Mouse (Mus musculus): ENCODE data around the gene Gtf3c5. TPM values are rescaled to one million over a fixed set of nuclear protein-coding genes. Genes with fewer than 3 reads are reported as not detected.

The Gtf3c5 gene
- polyA plus RNA-seq, 1 experiment from 2014 or later: 53.5 TPM

DNA sequence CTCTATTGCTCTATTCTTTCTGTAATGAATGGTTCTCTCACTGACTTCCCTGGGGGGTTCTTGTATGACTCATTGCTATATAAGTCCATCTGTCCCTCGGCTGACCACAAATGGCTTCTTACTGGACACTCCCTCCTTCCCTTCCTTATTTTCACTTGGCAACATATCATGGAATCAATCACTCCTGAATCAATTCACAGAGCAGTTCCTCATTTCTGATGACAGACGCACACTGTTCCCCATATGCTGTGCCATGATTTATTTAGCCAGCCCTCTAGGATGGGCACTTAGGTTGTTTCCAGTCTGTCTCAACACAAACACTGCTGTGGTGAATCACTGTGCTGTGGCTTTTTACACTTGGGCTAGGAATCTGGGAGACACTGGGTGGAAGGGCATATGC lies 7.9 kb upstream of the Gtf3c5 start:
- Histone ChIP-seq H3K4me2 (replicated peaks) (no peak overlapping the region), H3K27me3 (peaks cover 10% of the 10 kb centered on the region), H3K9me3 (no peaks in the 10 kb centered on the region), H3K36me3 (no peaks in the 10 kb centered on the region), H3K4me3 (no peak overlapping the region), H3K4me1 (no peaks in the 10 kb centered on the region), H3K9ac (no peak overlapping the region), H3K27ac (no peak overlapping the region)
- ATAC-seq (ENCODE audit: low FRiP score, low read depth): no peak
- WGBS: 79% methylated on average over 2 of the region's 2 CpGs

DNA sequence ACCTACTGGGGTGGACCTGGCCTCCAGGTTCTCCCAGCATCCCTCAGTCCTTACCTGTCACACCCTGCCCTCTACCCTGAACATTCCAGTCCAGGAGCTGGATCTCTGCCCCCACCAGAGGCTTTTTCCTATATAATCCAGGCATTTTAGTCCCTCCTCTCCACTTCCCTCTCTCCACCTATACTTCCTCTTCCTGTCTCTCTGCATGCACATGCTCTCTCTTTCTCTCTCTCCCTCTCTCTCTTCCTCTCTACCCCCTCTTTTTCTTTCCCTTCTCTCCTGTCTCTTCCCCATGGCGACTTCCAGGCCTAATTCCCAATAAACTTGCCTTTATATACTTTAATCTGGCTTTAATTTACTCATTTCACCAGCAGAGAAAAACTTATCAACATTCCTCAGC lies 5.0 kb upstream of the Gtf3c5 start:
- WGBS: 30% methylated on average over 1 of the region's 1 CpGs
- peaks cover 6% of the 10 kb centered on the region for H3K27me3 ChIP-seq
- peaks cover 3% of the 10 kb centered on the region for H3K4me1 ChIP-seq
- no peak overlapping the region for H3K9ac ChIP-seq
- H3K36me3 ChIP-seq: no peaks in the 10 kb centered on the region
- H3K4me2 ChIP-seq (replicated peaks): no peak overlapping the region
- no peaks in the 10 kb centered on the region for H3K9me3 ChIP-seq
- no peak overlapping the region for H3K4me3 ChIP-seq
- H3K27ac ChIP-seq: no peak overlapping the region
- no peak for ATAC-seq (ENCODE audit: low FRiP score, low read depth)

GRCm38 (mm10) chr2:28585730-28586129 lies 2.2 kb upstream of the Gtf3c5 start:
- H3K36me3 ChIP-seq: peaks cover 4% of the 10 kb centered on the region
- H3K27me3 ChIP-seq: no peaks in the 10 kb centered on the region
- H3K9me3 ChIP-seq: no peaks in the 10 kb centered on the region
- WGBS: 37% methylated on average over 2 of the region's 2 CpGs
- no peak overlapping the region for H3K4me2 ChIP-seq (replicated peaks)
- no peak overlapping the region for H3K4me3 ChIP-seq
- no peak overlapping the region for H3K9ac ChIP-seq
- peaks cover 15% of the 10 kb centered on the region for H3K4me1 ChIP-seq
- no peak for ATAC-seq (ENCODE audit: low FRiP score, low read depth)
- no peak overlapping the region for H3K27ac ChIP-seq

GRCm38 (mm10) chr2:28585043-28585571 lies 1.6 kb upstream of the Gtf3c5 start:
- Histone ChIP-seq H3K27me3 (no peaks in the 10 kb centered on the region), H3K9me3 (no peaks in the 10 kb centered on the region), H3K4me2 (replicated peaks) (no peak overlapping the region), H3K9ac (no peak overlapping the region), H3K27ac (no peak overlapping the region), H3K4me1 (peaks cover 15% of the 10 kb centered on the region), H3K36me3 (peaks cover 8% of the 10 kb centered on the region), H3K4me3 (no peak overlapping the region)
- 20% methylated on average over 6 of the region's 6 CpGs for WGBS
- no peak for ATAC-seq (ENCODE audit: low FRiP score, low read depth)

GRCm38 (mm10) chr2:28582647-28583353 lies 751 bp downstream of the Gtf3c5 start:
- peak overlapping the region; percentile 76 for H3K4me2 ChIP-seq (replicated peaks)
- H3K36me3 ChIP-seq: peaks cover 30% of the 10 kb centered on the region
- peak; percentile 94 for ATAC-seq (ENCODE audit: low FRiP score, low read depth)
- peak overlapping the region; percentile 89 for H3K27ac ChIP-seq
- no peaks in the 10 kb centered on the region for H3K27me3 ChIP-seq
- no peaks in the 10 kb centered on the region for H3K9me3 ChIP-seq
- WGBS: under 1% methylated on average over 56 of the region's 56 CpGs
- H3K4me3 ChIP-seq: peak overlapping the region; percentile 71
- H3K9ac ChIP-seq: peak overlapping the region; percentile 77
- peaks cover 15% of the 10 kb centered on the region for H3K4me1 ChIP-seq

DNA sequence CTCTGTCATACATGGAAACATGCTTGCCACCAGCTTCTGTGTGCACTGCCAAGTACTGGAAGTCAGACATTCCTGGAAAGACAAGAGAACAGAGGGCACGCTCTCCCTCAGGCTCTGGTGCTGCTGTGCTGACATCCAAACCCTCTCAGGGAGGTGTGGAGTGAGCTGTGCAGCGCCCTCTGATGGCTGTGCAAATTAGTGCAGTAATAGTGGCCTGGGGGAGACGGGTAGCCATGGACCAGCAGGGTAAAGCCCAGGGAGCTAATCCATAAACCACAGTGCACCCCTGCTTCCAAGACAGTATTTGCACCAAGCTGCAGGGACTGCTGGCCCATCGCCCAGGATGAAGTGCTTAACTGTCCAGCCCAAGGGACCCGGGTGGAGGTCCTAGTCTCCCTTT lies 5.5 kb downstream of the Gtf3c5 start:
- no peak overlapping the region for H3K27ac ChIP-seq
- ATAC-seq (ENCODE audit: low FRiP score, low read depth): no peak
- no peaks in the 10 kb centered on the region for H3K9me3 ChIP-seq
- H3K4me3 ChIP-seq: no peak overlapping the region
- no peak overlapping the region for H3K4me2 ChIP-seq (replicated peaks)
- H3K27me3 ChIP-seq: no peaks in the 10 kb centered on the region
- H3K36me3 ChIP-seq: peaks cover 76% of the 10 kb centered on the region
- peaks cover 8% of the 10 kb centered on the region for H3K4me1 ChIP-seq
- no peak overlapping the region for H3K9ac ChIP-seq
- WGBS: 74% methylated on average over 5 of the region's 5 CpGs

GRCm38 (mm10) chr2:28576815-28577214 lies 6.7 kb downstream of the Gtf3c5 start:
- H3K9ac ChIP-seq: no peak overlapping the region
- H3K9me3 ChIP-seq: no peaks in the 10 kb centered on the region
- no peak overlapping the region for H3K4me3 ChIP-seq
- peaks cover 2% of the 10 kb centered on the region for H3K4me1 ChIP-seq
- H3K27me3 ChIP-seq: no peaks in the 10 kb centered on the region
- 91% methylated on average over 3 of the region's 3 CpGs for WGBS
- no peak overlapping the region for H3K27ac ChIP-seq
- H3K4me2 ChIP-seq (replicated peaks): no peak overlapping the region
- ATAC-seq (ENCODE audit: low FRiP score, low read depth): no peak
- H3K36me3 ChIP-seq: peaks cover 88% of the 10 kb centered on the region

DNA sequence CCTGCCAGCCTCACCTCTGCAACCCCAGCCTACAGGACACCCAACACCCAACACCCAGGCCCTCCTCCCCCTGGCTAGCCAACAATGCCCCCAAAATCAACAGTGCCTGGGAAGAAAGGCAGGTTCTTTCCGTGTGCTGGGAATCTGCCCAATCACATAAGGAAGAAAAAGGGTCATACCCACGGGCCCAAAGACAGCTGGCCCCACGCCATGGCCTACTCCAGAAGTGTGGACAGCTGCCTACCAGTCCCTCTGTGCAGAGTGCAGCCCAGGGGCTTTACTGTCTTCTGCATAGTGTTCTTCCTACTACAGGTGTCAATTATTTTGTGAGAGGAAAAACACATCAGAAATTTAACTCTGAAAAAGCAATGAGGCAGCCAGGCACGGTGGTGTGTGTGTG lies 8.2 kb downstream of the Gtf3c5 start:
- Histone ChIP-seq H3K27me3 (no peaks in the 10 kb centered on the region), H3K9ac (no peak overlapping the region), H3K27ac (no peak overlapping the region), H3K4me2 (replicated peaks) (no peak overlapping the region), H3K36me3 (peaks cover 94% of the 10 kb centered on the region), H3K4me3 (no peak overlapping the region), H3K9me3 (no peaks in the 10 kb centered on the region), H3K4me1 (no peaks in the 10 kb centered on the region)
- no peak for ATAC-seq (ENCODE audit: low FRiP score, low read depth)
- WGBS: 85% methylated on average over 4 of the region's 4 CpGs

GRCm38 (mm10) chr2:28569903-28570302 lies 13.6 kb downstream of the Gtf3c5 start:
- Histone ChIP-seq H3K27me3 (no peaks in the 10 kb centered on the region), H3K4me1 (peaks cover 7% of the 10 kb centered on the region), H3K36me3 (peaks cover 98% of the 10 kb centered on the region), H3K9ac (no peak overlapping the region), H3K4me2 (replicated peaks) (no peak overlapping the region), H3K9me3 (no peaks in the 10 kb centered on the region), H3K27ac (peak overlapping the region; percentile 61), H3K4me3 (no peak overlapping the region)
- WGBS: 22% methylated on average over 2 of the region's 3 CpGs
- peak; percentile 52 for ATAC-seq (ENCODE audit: low FRiP score, low read depth)

DNA sequence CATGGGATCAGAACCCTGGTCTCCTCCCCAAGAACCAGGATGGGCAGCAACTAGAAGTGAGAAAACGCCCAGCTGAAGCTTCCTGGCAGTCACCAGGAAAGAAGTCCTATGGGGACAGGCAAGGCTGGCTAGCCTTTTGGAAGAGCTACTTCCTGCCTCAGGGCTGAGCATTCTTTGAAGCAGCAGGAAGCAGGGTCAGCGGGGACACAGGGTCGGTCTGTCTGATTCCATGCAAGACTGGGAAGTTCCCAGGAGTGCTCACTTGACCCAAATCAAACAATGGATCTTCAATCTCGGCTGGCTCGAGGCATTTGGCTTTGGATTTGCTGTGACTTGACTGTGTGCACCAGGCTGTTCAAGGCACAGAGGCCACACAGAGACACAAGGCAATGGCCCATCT lies 17.0 kb downstream of the Gtf3c5 start:
- H3K9me3 ChIP-seq: no peaks in the 10 kb centered on the region
- H3K4me3 ChIP-seq: no peak overlapping the region
- H3K9ac ChIP-seq: no peak overlapping the region
- 70% methylated on average over 5 of the region's 5 CpGs for WGBS
- no peak overlapping the region for H3K4me2 ChIP-seq (replicated peaks)
- peaks cover 66% of the 10 kb centered on the region for H3K36me3 ChIP-seq
- H3K27me3 ChIP-seq: no peaks in the 10 kb centered on the region
- H3K27ac ChIP-seq: no peak overlapping the region
- peaks cover 17% of the 10 kb centered on the region for H3K4me1 ChIP-seq
- ATAC-seq (ENCODE audit: low FRiP score, low read depth): no peak

GRCm38 (mm10) chr2:28564380-28564779 lies 19.2 kb downstream of the Gtf3c5 start:
- 89% methylated on average over 4 of the region's 4 CpGs for WGBS
- peaks cover 45% of the 10 kb centered on the region for H3K36me3 ChIP-seq
- H3K9ac ChIP-seq: no peak overlapping the region
- H3K27ac ChIP-seq: no peak overlapping the region
- H3K4me1 ChIP-seq: peaks cover 12% of the 10 kb centered on the region
- ATAC-seq (ENCODE audit: low FRiP score, low read depth): no peak
- H3K27me3 ChIP-seq: no peaks in the 10 kb centered on the region
- no peak overlapping the region for H3K4me2 ChIP-seq (replicated peaks)
- no peaks in the 10 kb centered on the region for H3K9me3 ChIP-seq
- H3K4me3 ChIP-seq: no peak overlapping the region

DNA sequence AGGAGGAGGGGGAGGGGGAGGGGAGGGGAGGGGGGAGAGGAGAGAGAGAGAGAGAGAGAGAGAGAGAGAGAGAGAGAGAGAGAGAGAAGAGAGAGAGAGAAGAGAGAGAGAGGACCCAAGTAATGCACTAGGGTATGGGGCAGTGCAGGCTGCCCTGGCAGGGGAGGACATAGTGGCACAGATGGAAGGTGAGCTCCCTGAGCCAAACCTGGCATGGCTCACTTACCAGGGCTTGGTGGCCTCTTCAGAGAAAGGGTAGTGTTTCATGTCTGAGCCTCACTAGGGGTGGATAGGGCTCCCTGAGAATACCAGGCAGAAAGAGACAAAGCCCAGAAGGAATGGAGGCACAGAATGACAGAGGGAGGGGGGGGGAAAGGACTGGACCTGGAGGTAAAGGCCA lies 19.7 kb downstream of the Gtf3c5 start:
- Histone ChIP-seq H3K9me3 (no peaks in the 10 kb centered on the region), H3K9ac (no peak overlapping the region), H3K27me3 (no peaks in the 10 kb centered on the region), H3K27ac (no peak overlapping the region), H3K4me1 (0 out of 2 replicates have a peak, but pooled peaks cover 10% of the 10 kb centered on the region), H3K36me3 (peaks cover 40% of the 10 kb centered on the region), H3K4me3 (no peak overlapping the region), H3K4me2 (replicated peaks) (no peak overlapping the region)
- no peak for ATAC-seq (ENCODE audit: low FRiP score, low read depth)

GRCm38 (mm10) chr2:28563303-28563702 lies 20.2 kb downstream of the Gtf3c5 start, which contains the start of gene Cel:
Gene Cel (minus strand): TSS chr2:28563403.
- Histone ChIP-seq H3K9ac (no peak within 1 kb of the TSS), H3K36me3 (peaks cover 35% of the 10 kb centered on the region), H3K4me2 (replicated peaks) (no peak within 1 kb of the TSS), H3K4me3 (no peak within 1 kb of the TSS), H3K9me3 (no peaks in the 10 kb centered on the region), H3K27me3 (no peaks in the 10 kb centered on the region), H3K4me1 (0 out of 2 replicates have a peak, but pooled peaks cover 10% of the 10 kb centered on the region), H3K27ac (peak within 1 kb of the TSS; percentile 44; the same call in 1 of the 2 replicates)
- 61% methylated on average over 6 of the region's 6 CpGs for WGBS
- no peak for ATAC-seq (ENCODE audit: low FRiP score, low read depth)
